Mouse (Mus musculus) thymus, postnatal 25 days (tissue): ENCODE data around the gene Sstr3.

Source experiments
- DNase-seq: peaks from one replicate; pipeline ENCODE4 v3.0.0; 2022

The Sstr3 gene

DNA sequence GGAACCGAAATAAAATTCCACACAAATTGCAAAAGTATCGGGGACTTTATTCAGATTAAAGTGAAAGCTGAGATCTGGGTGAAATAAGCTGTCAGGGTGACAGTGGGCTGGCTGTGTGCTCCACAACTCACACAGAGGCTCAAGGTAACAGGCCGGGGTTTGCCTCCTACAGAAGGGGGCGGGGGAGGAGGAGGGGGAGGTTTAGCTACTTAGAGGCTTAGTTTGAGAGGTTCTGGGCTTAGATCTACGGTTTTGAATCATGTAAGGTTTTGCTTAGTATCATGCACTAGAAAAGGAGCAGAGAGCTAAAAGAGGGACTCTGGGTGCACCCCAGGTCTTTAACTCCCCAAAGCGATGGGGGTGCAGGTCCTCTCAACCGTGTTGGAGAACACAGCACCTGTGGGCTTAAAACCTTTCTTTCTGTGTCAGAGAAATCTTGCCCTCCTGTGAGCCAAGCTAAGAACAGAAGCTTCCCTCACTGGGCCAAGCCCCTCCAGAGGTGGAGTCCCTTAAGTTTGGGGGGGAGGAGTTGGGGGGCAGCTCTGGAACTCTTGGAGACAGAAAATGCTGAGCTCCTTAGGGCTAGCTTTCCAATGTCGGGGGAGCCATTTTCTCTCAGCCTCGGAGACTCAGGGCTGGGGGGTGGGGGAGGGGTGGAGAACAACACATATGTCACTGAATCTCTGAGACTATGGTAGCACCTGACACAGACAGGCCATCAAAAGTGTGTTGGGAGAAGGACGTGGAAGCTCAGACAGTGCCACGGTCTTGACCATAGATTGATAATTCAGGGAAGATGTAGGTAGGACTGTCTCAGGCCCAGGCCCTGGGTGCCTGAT lies 14.9 kb upstream of the Sstr3 start:
- DNase-seq = no peak

DNA sequence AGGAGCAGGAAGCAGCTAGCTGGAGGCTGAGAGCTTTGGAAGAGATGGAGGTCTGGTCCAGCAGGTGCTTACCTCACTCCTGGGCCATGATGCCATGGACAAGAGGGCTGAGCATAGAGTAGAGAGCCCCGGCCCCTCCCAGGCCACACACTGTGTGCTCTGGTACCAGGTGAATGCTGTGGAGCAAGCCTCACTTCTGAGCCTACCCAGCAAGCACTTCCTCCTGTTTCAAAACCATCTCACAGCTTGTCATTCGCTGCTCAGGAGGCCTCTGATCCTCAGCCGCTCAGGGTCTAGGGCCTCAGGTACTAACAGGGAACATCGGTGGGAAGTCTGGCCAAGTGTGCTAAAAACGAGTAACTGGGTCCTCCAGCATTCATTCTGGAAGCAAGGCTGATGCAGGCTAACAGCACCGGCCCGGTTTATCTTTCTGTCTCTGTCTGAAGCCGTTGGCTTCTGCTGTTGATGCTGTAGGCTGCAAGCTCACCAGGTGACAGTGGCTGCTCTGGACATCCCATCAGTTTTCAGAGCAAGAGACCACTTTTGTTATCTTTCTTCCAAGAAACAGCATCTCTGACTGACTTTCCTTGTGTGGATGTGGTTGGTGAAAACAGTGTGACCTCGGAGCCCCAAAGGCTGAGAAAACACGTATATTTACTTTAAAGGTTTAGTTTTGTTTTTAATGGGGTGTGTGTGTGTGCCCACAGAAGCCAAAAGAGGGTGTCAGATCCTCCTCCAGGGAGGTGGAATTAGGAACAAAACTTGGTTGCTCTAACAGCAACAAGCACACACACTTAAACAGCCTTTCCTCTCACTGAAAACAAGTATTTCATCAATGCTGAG lies 13.4 kb upstream of the Sstr3 start:
- no peak for DNase-seq

DNA sequence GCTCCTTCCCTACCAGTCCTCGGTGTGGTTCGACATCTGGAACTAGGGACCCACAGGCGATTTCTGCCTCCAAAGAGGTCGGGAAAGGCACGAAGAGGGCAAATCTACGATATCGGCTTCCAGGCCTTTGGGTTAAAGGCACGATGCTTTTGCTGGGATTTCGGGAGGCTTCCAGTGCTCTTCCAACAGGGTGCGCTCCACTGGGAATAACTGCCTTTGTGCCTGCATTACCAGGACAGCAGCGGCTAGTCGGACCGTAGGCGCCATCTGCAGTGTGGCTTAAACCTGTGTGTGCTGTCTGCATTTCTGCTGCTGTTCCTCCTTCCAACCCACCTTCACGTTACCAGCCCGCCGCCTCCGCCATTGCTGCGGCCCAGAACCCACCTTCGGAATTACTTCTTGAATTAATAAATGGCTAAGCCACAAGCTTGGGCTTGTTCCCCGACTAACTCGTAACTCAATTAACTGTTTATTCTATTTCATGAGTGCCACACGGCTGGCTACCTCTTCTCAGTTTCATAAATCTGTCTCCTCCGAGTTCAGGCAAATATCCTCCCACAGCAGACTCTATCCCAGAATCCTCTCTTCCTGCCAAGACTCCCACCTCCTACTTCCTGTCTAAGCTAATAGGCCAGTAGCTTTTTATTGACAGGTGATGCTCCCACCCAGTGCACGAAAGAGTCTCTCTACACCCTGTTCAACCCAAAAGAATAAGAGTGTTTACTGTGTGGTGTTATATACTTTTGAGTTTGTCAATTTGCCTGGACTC lies 10.2 kb upstream of the Sstr3 start:
- DNase-seq = no peak

DNA sequence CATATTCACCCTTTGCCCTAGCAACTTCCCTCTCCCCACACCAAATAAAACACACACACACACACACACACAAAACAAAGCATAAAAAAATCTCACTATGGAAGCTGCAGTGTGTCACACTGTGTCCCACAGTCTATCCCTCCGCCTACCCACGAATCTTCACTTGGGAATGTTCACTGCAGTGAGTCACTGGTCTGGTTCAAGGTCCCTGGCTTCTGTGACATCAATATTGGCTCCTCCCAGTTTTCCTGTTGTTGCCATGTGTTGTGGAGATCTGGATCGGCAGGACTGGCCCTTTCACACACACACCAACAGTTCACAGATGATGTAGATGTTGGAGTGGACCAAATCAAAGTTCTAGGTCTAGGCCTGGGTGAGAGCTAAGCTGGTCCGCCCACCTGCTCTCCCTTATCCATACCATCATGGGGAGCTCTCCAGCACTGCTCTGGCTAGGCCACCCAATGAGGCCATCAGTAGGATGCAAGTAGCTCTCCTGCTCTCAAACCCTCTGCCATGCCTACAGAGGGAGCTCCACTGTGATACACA lies 4.8 kb upstream of the Sstr3 start:
- no peak for DNase-seq

DNA sequence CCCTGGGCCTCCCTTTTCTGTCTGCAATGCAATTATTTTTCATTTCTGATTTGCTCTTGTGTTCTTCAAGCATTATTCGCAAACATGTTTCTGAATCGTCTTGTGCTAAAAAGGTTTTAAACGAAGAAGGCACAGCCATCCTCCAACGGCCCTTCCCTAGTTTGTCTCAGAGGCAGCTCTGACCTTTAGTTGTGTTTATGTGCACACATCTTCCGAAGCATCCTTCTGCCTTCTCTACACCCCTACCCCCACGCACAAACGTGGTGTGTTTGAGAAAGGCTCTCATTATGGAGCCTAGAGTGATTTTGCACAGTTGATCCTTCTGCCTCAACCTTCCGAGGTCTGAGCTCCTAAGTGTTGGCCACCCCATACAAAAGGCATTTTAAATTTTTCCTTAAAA lies 4.2 kb upstream of the Sstr3 start:
- no peak for DNase-seq

DNA sequence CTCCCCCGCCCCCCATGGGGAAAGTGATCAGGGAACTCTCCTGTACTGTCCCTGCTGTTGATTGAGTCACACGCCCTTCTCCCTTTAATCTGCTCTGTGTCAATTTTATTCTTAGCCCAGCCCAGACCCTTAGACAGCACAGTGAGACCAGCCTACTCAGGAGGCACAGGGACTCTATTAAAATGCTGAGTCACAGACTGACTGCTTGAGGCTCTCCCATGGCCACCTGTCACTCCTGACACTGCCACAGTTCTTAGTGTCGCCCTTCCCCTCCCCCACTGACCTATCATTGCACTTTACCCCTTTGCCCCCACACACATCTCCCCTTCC lies 3.8 kb upstream of the Sstr3 start:
- DNase-seq = no peak

DNA sequence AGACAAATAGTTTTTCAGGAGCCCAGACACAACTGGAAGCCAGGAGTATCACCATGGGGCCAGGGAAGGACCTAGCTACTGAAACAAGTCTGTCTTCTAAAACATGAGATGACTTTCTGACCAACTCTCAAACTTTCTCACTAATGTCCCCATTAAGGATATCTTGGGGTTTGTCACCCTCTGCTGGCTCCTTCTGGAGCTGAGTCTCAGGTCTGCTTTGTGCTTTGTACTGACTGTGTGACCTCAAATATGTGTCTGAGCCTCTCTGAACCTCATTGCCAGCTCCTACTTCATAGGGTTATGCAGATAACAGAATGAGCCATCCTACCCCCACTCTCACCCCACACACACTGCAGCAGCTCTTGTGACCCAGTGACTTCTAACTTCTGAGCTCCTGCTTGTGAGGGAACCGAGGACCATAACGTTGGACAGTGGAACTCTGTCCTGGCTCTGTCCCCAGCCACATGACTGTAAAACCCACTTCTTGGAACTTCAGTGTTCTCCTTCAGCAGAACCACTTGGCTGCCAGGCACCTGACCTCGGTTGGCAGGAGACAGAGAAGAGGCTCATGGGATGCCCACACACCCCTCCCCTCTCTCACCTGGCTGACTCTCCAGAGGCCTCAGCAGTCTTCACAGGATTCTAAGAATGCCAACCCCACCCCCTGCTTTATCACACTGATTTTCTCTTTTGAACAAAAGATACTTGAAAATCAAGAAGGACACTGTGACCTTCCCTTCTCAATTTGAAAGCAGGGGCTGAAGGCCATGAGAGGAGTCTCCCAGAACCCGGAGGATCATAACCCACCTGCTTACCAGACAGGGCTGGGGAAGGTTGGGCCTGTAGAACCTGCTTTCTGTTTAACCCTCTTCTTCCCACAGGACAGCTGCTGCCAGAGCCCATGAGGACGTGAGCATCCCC lies 3.2 kb upstream of the Sstr3 start:
- DNase-seq = peak; percentile 53

DNA sequence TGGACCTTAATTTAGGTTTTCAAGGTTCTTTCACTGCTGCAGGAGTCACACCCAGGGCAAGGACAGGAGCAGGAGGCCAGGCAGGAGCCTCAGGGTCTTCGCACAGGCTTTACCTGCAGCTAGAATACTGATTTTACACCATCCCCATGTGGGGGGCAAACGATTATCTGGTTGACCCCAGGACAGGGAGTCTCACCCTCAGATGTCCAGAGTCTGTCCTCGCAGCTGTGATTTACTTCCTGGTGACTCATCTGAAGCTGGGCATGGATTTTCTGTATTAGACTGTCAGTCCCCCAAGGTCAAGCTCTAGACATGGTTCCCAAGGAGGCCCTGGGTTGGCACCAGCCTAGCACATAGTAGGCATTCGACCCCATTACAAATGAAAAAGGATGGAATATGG lies 1.6 kb upstream of the Sstr3 start:
- DNase-seq = no peak

DNA sequence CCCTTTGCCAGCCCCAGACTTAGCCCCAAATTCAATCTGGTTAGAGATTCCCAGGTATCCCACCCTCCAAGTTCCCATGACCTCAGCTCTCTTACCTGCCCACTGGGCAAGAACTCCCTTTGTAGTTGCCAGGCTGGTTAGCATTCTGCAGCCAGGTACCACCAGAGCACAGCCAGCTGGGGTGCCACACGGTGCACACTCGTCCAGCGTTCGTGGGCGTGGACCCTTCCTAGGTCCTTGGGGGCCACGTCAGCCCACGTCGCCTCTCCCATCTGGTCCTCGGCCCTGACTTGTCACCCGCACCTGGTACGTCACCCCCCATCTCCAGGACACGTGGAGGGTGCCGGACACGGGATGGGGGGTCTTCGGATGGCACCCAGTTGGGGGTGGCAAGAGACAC lies 444 bp downstream of the Sstr3 start:
- no peak for DNase-seq

DNA sequence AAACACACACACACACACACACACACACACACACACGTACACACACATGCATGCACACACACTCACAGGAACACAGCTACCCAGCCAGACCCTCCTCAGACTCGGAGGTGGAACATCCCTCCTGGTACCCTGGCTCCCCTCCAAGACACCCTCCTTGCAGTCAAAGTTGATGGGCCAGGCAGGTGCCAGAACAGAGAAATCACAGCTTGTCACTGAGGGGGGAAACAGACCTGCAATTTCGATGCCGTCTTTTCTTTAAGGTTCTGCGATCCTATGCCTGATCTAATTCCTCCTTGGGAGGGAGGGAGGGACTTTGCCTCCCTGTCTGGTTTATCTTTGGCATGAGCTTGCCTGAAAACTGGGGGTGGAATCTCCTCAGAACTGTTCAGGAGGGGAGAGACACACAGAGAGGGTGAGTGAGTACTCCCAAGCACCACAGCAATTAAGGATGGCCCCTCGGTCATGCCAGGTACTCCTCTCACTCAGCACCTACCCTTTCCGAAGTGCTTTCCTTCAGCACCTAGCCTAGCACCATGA lies 1.6 kb downstream of the Sstr3 start:
- DNase-seq = no peak

DNA sequence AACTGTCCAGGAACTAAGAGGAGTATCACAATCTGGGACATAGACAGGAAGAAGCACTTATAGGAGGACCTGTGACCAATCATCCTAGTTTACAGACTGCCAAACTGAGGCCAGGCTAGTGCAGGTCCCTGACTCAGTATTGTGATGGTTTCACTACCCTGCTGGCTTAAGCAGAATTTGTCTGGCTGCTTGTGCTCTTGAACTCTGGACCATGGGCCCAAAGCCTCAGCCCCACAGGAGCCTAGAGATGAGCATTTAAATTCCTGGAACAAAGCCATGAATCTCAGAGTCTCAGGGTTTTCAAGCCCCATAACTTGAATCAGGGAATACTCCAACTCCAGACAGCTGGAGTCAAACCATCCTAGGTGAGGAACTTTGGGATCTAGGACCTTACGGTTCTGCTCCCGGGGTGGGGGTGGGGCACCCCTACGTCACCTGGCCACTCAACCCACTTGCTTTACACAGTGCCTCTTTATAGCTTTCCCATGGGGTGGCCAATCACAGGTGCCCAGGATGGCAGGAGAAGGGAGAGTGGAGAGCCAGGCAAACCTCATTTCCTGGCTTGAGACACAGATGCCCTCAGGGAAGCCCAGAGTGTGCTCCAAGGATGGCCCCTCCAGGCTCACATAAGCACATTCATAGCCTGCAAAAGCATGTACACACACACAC lies 2.3 kb downstream of the Sstr3 start:
- no peak for DNase-seq

DNA sequence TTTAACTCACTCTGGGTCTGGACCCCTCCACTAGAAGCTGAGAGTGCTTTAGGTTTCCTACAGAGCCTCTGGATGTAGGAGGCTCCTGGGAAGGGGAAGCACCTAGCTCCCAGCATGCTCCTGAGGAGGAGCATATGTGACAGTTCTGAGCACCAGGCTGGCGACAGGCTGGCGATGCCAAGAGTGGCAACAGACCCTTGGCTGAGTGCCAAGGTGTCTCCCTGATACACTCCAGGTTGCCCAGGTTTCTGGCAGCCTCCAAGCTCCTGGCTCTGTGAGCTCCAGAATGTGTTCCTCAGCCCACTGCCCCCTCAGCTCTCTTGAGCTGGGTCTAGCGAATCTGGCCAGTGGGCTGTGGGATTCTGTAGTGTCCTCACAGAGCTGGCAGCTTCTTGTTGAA lies 2.9 kb downstream of the Sstr3 start:
- DNase-seq = no peak

DNA sequence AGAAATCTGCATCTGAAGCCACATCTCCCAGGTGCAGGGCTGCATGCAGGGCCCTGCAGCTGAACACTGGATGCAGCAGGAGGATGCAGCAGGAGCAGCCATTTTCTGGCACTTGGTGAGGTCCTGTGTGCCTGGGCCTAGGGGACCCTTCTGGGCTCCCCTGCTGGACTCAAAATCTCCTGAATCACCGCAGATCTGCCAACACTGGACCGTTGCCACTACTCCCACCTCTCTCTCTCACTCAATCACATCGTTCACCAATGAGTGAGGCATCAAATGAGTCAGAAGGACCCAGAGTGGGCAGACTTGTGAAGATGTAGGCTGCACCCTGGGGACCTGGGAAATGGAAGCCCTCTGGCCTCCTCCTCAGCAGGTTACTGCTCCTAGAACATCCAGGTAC lies 3.4 kb downstream of the Sstr3 start:
- DNase-seq = no peak

DNA sequence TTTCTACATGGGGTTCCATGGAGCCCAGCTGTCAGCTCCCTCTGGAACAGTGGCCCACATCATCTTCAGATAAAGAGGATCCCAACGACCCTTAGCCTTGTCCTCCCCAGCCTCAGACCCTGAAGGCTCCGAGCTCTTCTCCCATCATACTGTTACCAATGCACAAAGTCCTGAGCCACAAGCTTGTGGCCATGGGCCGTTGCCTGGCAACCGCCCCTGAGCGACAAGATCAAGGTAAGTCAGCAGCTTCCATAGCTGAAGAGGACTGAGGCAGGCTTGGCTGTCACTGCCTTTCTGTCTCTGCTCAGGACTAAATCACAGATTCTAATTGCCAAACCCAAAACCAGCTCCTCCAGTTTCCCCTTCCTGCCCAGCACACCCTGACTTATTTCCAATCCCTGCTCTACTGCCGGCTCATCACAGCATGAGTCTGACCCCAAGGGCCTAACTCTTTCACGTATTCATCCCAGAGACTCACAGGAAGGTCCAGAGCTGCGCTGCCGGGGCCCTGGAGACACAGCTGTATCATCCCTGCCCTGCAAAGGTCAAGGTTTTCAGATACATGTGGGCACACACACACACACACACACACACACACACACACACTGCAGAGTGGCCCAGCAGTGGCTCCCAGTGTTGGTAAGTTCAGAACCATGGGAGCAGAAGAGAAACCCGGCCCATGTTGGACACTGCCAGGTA lies 8.6 kb downstream of the Sstr3 start:
- DNase-seq = no peak

DNA sequence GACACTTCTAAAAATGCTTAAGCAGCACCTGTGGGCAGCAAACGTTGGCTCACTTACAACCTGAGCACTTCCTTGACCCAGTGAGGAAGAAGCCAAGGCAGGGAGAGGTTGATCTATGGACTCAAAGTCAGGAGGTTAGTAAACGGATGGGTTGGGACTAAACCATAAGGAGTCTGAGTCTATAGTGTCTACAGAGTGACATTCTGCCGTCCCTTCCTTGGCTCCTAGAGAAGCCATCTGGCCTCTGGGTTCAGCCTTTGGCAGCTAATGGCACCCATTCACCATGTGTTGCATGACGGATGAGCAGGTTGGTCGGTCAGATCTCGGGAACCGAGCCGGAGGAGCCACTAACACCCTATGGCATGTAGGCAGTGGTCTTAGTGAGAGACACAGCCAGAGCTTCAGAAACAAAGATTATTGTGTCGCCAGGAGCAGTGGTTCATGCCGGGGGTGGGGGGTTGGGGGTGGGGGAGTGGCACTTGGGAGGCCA lies 11.1 kb downstream of the Sstr3 start:
- no peak for DNase-seq

DNA sequence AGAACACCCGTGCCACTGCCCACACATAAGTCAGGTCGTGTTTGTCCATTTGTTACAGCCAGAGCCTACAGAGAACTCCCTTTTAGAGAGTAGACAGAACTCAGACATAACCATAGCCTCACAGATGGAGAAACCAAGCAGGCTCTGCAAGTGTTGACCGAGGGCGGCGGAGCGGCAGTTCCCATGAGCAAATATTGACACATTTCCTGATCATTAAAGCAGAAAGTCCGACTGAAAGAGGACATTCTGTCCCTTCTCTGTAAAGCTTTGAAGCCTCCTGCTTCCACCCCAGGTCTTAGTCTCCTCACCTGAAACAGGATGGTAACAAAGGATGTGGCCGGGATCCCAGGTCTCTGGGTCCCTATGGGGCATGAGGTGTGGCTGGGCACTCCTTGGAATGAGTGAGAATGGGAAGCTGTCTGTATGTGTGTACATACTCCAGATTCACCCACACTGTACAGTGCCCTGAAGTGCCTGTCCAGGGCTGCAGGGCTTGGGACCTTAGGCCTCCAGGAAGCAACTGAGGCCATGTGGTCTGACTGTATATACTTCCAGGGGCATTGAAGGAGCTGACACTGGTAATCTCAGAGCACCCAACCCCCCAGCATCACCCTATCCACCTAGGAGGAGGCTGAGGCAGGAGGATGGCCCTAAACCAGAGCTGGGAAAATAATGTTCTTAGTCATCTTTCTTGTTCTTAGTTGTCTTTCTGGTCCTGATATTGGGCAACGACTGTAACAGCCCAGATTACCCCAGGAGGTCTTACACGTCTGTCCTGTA lies 11.7 kb downstream of the Sstr3 start:
- no peak for DNase-seq

DNA sequence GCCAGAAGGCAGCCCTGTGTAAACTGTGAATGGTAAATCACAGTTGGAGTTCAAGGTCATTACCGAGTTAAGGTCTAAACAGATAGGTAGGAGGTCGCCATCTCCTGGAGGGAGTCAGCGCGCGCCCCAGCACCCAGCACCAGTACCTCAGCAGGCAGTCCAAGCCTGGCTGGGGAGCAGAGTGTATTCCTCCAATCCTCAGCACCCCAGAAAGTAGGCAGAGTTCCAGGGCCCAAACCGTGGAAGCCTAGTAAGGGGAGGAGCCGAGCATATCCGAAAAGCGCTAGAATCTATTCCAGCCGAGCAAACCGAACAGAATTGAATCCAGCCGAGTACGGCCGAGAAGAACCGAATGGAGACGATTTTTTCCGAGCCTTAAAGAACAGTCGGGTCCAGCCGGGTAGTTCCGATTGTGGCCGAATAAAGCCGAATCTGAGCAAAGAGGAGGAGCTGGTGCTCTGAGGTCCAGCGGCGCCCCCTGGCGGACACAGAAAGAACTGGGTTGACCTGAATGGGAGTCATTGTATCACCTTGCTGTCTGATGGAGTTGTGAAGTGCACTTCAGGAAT lies 12.5 kb downstream of the Sstr3 start:
- peak; percentile 96 for DNase-seq

DNA sequence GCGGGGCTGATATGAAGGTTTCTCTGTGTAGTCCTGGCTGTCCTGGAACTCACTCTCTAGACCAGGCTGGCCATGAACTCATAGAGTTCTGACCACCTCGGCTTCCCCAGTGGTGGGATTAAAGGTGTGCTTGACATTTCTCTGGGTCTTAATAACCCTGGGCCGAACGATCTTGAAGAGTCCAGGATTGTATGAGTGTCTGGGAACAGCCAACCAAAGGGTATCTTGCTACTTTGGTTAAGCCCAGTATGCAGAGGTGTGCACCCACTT lies 13.1 kb downstream of the Sstr3 start:
- DNase-seq = no peak

DNA sequence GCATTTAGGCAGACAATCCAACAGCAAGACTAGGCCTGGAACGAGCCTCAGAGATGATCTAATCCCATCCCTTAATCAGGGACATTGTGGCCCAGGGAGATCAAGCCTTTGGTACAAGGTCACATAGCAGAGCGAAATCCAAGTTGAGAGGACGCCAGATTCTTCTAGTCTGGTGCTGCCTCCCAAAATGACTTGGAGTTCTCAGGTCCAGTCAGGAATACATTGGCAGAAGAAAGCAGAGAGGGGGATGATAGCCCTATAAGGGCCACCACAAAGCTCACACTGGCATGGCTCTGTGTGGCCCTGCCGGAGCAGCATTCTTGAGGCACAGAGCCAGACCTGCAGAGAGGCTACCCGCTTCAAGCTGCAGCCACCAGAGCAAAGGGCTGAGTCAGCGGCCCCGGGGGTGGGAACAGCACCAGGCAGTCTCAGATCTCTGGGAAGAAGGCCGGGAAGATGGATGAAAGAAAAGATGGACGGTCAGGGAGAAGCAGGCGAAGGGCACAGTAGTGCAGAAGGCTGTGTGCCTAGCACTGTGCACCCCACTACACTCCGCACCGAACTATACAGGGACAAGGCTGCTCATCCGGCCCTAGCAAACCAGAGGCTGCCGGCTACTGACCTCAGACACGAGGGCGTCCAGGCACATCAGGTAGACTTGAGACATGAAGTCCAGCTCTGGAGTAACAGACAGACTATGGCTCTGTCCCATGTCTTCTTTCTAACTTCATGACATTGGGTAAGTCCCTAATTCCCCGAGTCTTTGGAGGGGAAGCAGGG lies 13.6 kb downstream of the Sstr3 start, which contains the start of gene C1qtnf6:
Gene C1qtnf6, minus strand, starts transcription at position 746 of the 780 bp plus-strand sequence.
- DNase-seq = no peak
